Comparison of ENCODE assay signal across 23 mouse cellular contexts in genomic region chr3:120015376-120015775, GRCm38 (mm10).
"Had no signal": no experiment of that assay in that cellular context is flagged by ENCODE, and none has a peak within 500 bp of the region (broad histone marks: within the 10 kb centered on the region; RNA-seq: fewer than 3 reads in every experiment).

No protein-coding gene starts in this region.

- H3K4me3 ChIP-seq: heart, adult 2 months; heart, embryonic 13.5 days; heart, embryonic 15.5 days; hindbrain, embryonic 13.5 days; hindbrain, embryonic 15.5 days; kidney, embryonic 15.5 days; limb, embryonic 13.5 days; limb, embryonic 15.5 days; liver, embryonic 12.5 days had no signal

- H3K4me1 ChIP-seq: heart, embryonic 13.5 days; heart, embryonic 15.5 days; kidney, embryonic 15.5 days; limb, embryonic 13.5 days; limb, embryonic 15.5 days; liver, embryonic 12.5 days had no signal

- H3K9ac ChIP-seq: heart, embryonic 13.5 days; heart, embryonic 15.5 days; hindbrain, embryonic 13.5 days; hindbrain, embryonic 15.5 days; kidney, embryonic 15.5 days; limb, embryonic 13.5 days; limb, embryonic 15.5 days; liver, embryonic 12.5 days; liver, embryonic 14.5 days had no signal

- H3K27ac ChIP-seq: heart, adult 2 months; heart, embryonic 13.5 days; heart, embryonic 15.5 days; hindbrain, embryonic 13.5 days; hindbrain, embryonic 15.5 days; hindbrain, postnatal 0 days; kidney, embryonic 15.5 days; kidney, postnatal 0 days; limb, embryonic 13.5 days; limb, embryonic 15.5 days; liver, embryonic 12.5 days; liver, embryonic 14.5 days had no signal

- H3K36me3 ChIP-seq: heart, embryonic 13.5 days; heart, embryonic 15.5 days; hindbrain, embryonic 13.5 days; hindbrain, embryonic 15.5 days; kidney, embryonic 15.5 days; limb, embryonic 13.5 days; limb, embryonic 15.5 days; liver, embryonic 12.5 days had no signal

- DNase-seq: gastrocnemius, postnatal 36 days; heart, adult 11 months; heart, adult 2 months; heart, postnatal 14 days; heart, postnatal 36 days; kidney, adult 11 months; kidney, adult 2 months; kidney, adult 9 months; kidney, postnatal 14 days; kidney, postnatal 36 days; layer of hippocampus, adult 9-11 months; layer of hippocampus, postnatal 36 days had no signal

- H3K27me3 ChIP-seq: heart, embryonic 13.5 days; heart, embryonic 15.5 days; hindbrain, embryonic 13.5 days; hindbrain, embryonic 15.5 days; kidney, embryonic 15.5 days; limb, embryonic 15.5 days; liver, embryonic 12.5 days had no signal
